In genomic region chr4:43906443-43906842, GRCm38 (mm10) we compare ENCODE assay signal across 9 mouse cellular contexts. TPM values are rescaled to one million over a fixed set of nuclear protein-coding genes. Genes with fewer than 3 reads are reported as not detected.
DNase-seq lines count a peak whose midpoint lies in the region; ATAC-seq lines count a peak whose summit lies in the region.
"Had no signal": no experiment of that assay in that cellular context is flagged by ENCODE, and none has a peak within 500 bp of the region (broad histone marks: within the 10 kb centered on the region; RNA-seq: fewer than 3 reads in every experiment).

No protein-coding gene starts in this region.

- WGBS in neural tube, embryonic 11.5 days = 33% methylated on average over 6 of the region's 6 CpGs
- WGBS in neural tube, embryonic 15.5 days = 34% methylated on average over 6 of the region's 6 CpGs
- 34% methylated on average over 6 of the region's 6 CpGs for WGBS in forebrain, embryonic 15.5 days

- H3K4me1 ChIP-seq in neural tube, embryonic 11.5 days (ENCODE audit: control insufficient read depth, insufficient read depth, low read length) = no peaks in the 10 kb centered on the region
- H3K4me1 ChIP-seq in neural tube, embryonic 15.5 days = no peaks in the 10 kb centered on the region; the same call in 1 of the 2 replicates
- no peaks in the 10 kb centered on the region for H3K4me1 ChIP-seq in forebrain, embryonic 15.5 days

- no peak for ATAC-seq in neural tube, embryonic 11.5 days (ENCODE audit: insufficient read depth, low FRiP score, low TSS enrichment)
- ATAC-seq in neural tube, embryonic 15.5 days (ENCODE audit: low FRiP score) = no peak
- no peak for ATAC-seq in forebrain, embryonic 15.5 days (replicated peaks)

- H3K27me3 ChIP-seq in neural tube, embryonic 11.5 days (ENCODE audit: control insufficient read depth, insufficient read depth, low read length) = no peaks in the 10 kb centered on the region
- H3K27me3 ChIP-seq in neural tube, embryonic 15.5 days (replicated peaks) = no peaks in the 10 kb centered on the region
- H3K27me3 ChIP-seq in forebrain, embryonic 15.5 days = no peaks in the 10 kb centered on the region
- H3K27me3 ChIP-seq: heart, embryonic 13.5 days had no signal

- intact Hi-C loops in left cerebral cortex, postnatal 25 days (cut with DNase I) = loop anchor here (5.0 kb wide), 1 partner anchor 76 kb away; the partner anchor contains the start of gene Ccin

- no peak overlapping the region for H3K27ac ChIP-seq in neural tube, embryonic 11.5 days (ENCODE audit: low read depth, low read length)
- H3K27ac ChIP-seq in neural tube, embryonic 15.5 days (replicated peaks) = no peak overlapping the region
- no peak overlapping the region for H3K27ac ChIP-seq in forebrain, embryonic 15.5 days (replicated peaks)
- H3K27ac ChIP-seq: heart, embryonic 13.5 days had no signal

- peak; percentile 45 for DNase-seq in neural tube, embryonic 11.5 days (ENCODE audit: low spot score)
- peak; percentile 65 for DNase-seq in T-cell, adult 2 months (ENCODE audit: low spot score)
- peak; percentile 55 to 64 for DNase-seq in cerebellum, postnatal 10 days
- peak; percentile 55 for DNase-seq in heart, postnatal 4 days
- peak; percentile 60 to 77 for DNase-seq in left cerebral cortex, postnatal 25 days (ENCODE audit: low spot score in 2 of 2)
- peak; percentile 33 for DNase-seq in retina, postnatal 7 days (ENCODE audit: low read depth, low spot score)

- H3K36me3 ChIP-seq in neural tube, embryonic 11.5 days (ENCODE audit: control insufficient read depth, insufficient read depth, low read length) = peaks cover 5% of the 10 kb centered on the region
- H3K36me3 ChIP-seq in neural tube, embryonic 15.5 days = peaks cover 24% of the 10 kb centered on the region
- peaks cover 7% of the 10 kb centered on the region; the same call in 1 of the 2 replicates for H3K36me3 ChIP-seq in forebrain, embryonic 15.5 days

- no peaks in the 10 kb centered on the region for H3K9me3 ChIP-seq in neural tube, embryonic 11.5 days (ENCODE audit: control insufficient read depth, low read length)
- H3K9me3 ChIP-seq in neural tube, embryonic 15.5 days (replicated peaks) = no peaks in the 10 kb centered on the region
- H3K9me3 ChIP-seq in forebrain, embryonic 15.5 days = no peaks in the 10 kb centered on the region
- H3K9me3 ChIP-seq: heart, embryonic 13.5 days had no signal

- no peak overlapping the region for H3K4me2 ChIP-seq in neural tube, embryonic 11.5 days (ENCODE audit: low read depth)
- H3K4me2 ChIP-seq in neural tube, embryonic 15.5 days = no peak overlapping the region
- no peak overlapping the region for H3K4me2 ChIP-seq in forebrain, embryonic 15.5 days (replicated peaks)
- H3K4me2 ChIP-seq: heart, embryonic 13.5 days had no signal

- H3K9ac ChIP-seq in neural tube, embryonic 11.5 days (ENCODE audit: low read length) = no peak overlapping the region
- H3K9ac ChIP-seq in neural tube, embryonic 15.5 days (replicated peaks) = no peak overlapping the region
- no peak overlapping the region for H3K9ac ChIP-seq in forebrain, embryonic 15.5 days (replicated peaks)
- H3K9ac ChIP-seq: heart, embryonic 13.5 days had no signal

- H3K4me3 ChIP-seq in neural tube, embryonic 11.5 days (ENCODE audit: low read depth, low read length) = no peak overlapping the region
- no peak overlapping the region for H3K4me3 ChIP-seq in neural tube, embryonic 15.5 days (replicated peaks)
- no peak overlapping the region for H3K4me3 ChIP-seq in forebrain, embryonic 15.5 days
- H3K4me3 ChIP-seq: heart, embryonic 13.5 days had no signal

RNA-seq across cellular contexts. Expression of gene Reck, which starts 31.1 kb away (rescaled TPM):
- 15.9 and 18.5 TPM in 2 replicates for polyA plus RNA-seq in neural tube, embryonic 11.5 days (2014; fragmentation: Nextera tagmentation; extraction: Ambion mirVana)
- 6.2 and 8.3 TPM in 2 replicates for polyA plus RNA-seq in neural tube, embryonic 15.5 days (2015; fragmentation: Nextera tagmentation; extraction: Ambion mirVana)
- total RNA-seq in heart, postnatal 4 days (2021) = 10 to 100 TPM; 11.7 to 11.9 TPM
- total RNA-seq in left cerebral cortex, postnatal 25 days (2021) = 1 to 10 TPM; 6.0 to 7.1 TPM
- 4.1 and 4.4 TPM in 2 replicates for polyA plus RNA-seq in forebrain, embryonic 15.5 days (2015; fragmentation: Nextera tagmentation; extraction: Ambion mirVana)

RNA-seq across cellular contexts. Expression of gene Glipr2, which starts 50.8 kb away (rescaled TPM):
- polyA plus RNA-seq in neural tube, embryonic 11.5 days (2014; fragmentation: Nextera tagmentation; extraction: Ambion mirVana) = 109 and 117 TPM in 2 replicates
- polyA plus RNA-seq in neural tube, embryonic 15.5 days (2015; fragmentation: Nextera tagmentation; extraction: Ambion mirVana) = 42.3 and 51.4 TPM in 2 replicates
- total RNA-seq in heart, postnatal 4 days (2021) = 10 to 100 TPM; 31.0 to 32.9 TPM
- 1 to 10 TPM; 2.7 to 2.9 TPM for total RNA-seq in left cerebral cortex, postnatal 25 days (2021)
- polyA plus RNA-seq in forebrain, embryonic 15.5 days (2015; fragmentation: Nextera tagmentation; extraction: Ambion mirVana) = 29.7 and 30.0 TPM in 2 replicates

RNA-seq across cellular contexts. Expression of gene Olfr155, which starts 55.1 kb away (rescaled TPM):
- not detected in 2 replicates for polyA plus RNA-seq in neural tube, embryonic 11.5 days (2014; fragmentation: Nextera tagmentation; extraction: Ambion mirVana)
- polyA plus RNA-seq in neural tube, embryonic 15.5 days (2015; fragmentation: Nextera tagmentation; extraction: Ambion mirVana) = not detected in 2 replicates
- not detected for total RNA-seq in heart, postnatal 4 days (2021)
- total RNA-seq in left cerebral cortex, postnatal 25 days (2021) = not detected
- not detected in 2 replicates for polyA plus RNA-seq in forebrain, embryonic 15.5 days (2015; fragmentation: Nextera tagmentation; extraction: Ambion mirVana)
- polyA plus RNA-seq: heart, embryonic 13.5 days had no signal
